Mouse (Mus musculus): ENCODE results near the gene Sf3b6. TPM values are rescaled to one million over a fixed set of nuclear protein-coding genes. Genes with fewer than 3 reads are reported as not detected.
A peak's percentile ranks its signal among the peaks of the same experiment; 100 is the strongest.

The Sf3b6 gene
- total RNA-seq, 2 experiments from 2014 or later = 85.5 to 104 TPM

DNA sequence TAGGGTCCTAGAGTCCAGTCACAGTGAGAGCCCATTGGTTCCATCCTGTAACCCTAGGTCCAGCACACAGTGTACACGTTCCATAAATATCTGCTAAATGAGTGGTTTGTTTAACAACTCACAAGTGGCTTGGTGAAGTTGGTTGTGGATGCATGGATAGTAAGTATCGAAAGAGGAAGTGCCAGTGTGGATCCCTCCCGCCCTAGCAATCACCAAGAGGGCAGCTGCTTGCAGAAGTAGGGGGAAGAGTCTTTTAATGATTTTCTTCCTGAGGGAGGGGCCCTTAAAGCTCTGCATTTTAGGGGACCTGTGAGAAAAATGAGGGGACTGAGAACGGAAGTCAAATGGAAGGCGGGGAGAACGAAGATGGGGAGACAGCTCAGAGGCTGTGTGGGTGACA is 22.7 kb downstream of the Sf3b6 start:
- DNase-seq (ENCODE audit: low spot score in 2 of 2) = no peak

DNA sequence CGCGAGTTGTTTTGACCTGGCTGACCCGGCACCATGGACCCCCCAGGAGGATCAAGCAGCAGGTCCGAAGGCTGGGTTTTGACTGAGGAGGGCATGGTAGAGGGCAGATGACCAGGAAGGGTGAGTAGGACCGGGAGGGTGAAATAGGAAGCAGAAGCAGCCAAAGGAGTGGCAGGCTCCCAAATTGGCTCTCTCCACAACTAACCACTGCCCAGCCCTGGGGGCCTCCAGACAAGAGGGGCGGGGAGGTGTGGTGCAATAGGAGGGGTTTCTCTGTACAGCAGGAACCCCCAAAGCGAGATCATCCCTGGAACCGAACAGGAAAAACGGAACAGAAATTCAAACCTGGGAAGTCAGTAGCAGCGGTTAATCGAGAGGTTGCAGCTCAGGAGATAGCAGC is 23.4 kb downstream of the Sf3b6 start:
- peak in 1 of 2 experiments; percentile 39 for DNase-seq (ENCODE audit: low spot score in 2 of 2)

DNA sequence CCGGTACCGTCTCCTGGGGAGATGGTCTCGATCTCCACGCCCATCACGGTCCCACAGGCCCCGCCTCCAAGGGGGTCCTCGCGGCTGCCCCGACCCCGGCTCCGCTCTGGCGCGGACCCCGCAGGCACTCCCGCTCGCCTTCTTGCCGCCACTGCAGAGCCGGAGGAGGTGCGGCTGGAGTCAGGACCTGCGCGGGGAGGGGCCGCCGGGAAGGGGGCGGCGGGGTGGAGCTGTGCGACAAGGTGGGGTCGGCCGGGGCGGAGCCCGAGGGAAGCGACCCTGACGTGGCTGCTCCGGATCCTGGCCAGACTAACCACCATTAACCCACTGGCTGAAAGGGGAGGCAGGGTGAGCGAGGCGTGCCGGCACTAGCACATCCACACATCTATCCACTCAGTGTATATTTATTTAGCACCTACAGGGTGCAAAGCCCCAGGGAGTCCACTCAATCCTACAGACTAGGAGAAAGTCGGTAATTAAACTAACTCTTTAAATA is 24.1 kb downstream of the Sf3b6 start, which contains the start of gene Fkbp1b:
Gene Fkbp1b (minus strand): TSS at position 200 of the 496 bp plus-strand sequence.
- peak; percentile 49 to 67 for DNase-seq (ENCODE audit: low spot score in 2 of 2)

DNA sequence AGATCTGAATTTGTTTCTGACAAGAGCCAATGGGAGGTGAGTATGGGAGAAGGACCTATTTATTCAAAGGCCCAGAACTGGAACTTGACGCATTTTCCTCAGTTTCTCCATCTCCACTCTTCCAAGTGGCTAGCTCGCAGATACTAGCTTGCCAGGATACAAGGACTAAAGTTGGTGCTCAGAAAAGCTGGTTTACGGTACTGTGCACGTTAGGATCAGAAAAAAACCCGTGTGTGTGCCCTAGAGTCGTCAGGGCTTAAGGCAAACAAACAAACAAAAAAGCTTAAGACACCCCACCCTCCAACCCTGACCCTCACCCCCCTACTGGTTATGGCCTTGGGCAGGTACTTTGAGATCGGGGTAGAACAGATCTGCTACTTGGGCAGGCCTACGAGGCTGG is 25.1 kb downstream of the Sf3b6 start:
- DNase-seq (ENCODE audit: low spot score in 2 of 2) = no peak

DNA sequence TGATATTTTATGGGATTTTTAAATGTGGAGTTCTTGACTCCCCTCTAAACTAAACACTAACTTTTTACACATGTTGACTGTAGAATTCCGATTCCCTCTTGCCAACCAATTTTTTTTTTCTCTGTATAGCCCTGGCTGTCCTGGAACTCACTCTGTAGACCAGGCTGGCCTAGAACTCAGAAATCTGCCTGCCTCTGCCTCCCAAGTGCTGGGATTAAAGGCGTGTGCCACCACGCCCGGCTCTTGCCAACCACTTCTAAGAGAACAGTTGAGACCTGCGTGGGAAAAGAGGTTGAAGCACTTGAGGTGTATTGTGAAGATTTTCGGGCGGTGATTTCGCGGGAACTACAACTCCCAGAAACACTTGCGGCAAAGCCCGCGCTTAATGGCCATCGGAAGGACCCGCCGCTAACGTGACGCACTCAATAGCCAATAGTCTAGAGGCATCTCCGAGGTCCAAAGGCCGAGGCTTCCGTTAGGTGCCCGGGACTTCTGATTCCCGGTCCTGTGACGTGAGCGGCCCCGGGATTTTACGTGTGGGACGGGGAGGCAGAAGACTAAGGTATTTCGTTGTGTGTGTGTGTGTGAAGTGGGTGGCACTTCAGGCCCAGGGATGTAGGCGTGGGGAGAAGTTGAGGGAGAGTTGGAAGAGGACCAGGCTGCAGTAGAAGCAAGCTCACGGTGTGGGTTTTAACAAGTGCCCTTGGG is 25.7 kb downstream of the Sf3b6 start, which contains the start of gene Wdcp:
Gene Wdcp (plus strand): TSS at position 414 of the 708 bp plus-strand sequence.
- peak; percentile 81 to 87 for DNase-seq (ENCODE audit: low spot score in 2 of 2)

DNA sequence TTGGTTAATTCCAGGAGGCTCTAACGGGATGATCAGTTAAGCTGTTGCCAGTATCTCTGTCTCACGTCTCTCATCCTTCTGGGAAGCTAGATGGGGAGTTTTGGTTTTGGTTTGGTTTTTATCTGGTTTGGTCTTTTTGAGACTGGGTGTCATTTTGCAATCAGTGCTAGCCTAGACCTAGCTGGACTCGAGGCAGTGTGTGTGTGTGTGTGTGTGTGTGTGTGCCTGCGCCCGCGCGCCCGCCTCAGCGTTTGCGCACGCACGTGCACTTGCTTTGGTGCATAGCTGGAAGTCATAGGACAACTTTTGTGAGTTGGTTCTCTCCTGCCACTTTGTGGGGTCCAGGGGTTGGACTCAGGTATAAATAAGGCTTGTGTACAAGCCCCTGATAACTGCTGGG is 26.4 kb downstream of the Sf3b6 start:
- DNase-seq (ENCODE audit: low spot score in 2 of 2) = peak; percentile 20 to 36

DNA sequence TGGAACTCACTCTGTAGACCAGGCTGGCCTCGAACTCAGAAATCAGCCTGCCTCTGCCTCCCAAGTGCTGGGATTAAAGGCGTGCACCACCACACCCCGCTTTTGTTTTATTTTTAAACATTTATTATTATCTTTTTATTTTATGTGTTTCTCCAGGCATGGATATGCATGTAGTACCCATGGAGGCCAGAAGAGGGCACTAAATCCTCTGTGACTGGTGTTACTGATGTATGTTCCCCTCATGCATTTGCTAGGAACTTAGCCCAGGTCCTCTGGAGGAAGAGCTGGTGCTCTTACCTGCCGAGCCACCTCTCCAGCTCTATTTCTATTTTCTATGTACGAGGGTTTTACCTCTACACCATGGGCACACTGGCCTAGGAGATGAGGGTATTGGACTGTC is 38.8 kb downstream of the Sf3b6 start:
- no peak for DNase-seq (ENCODE audit: low spot score in 2 of 2)

DNA sequence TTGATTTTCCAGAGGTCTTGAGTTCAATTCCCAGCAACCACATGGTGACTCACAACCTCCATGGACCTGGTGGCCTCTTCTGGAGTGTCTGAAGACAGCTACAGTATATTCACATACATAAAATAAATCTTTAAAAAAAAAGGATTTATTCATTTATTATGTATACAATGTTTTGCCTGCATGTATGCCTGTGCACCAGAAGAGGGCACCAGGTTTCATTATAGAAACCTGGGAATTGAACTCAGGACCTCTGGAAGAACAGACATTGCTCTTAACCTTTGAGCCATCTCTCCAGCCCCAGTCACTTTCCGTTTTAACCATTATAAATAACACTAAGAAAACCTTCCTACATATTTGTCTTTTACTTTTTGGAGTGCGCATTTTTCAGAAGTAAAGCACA is 39.5 kb downstream of the Sf3b6 start:
- DNase-seq (ENCODE audit: low spot score in 2 of 2) = no peak

DNA sequence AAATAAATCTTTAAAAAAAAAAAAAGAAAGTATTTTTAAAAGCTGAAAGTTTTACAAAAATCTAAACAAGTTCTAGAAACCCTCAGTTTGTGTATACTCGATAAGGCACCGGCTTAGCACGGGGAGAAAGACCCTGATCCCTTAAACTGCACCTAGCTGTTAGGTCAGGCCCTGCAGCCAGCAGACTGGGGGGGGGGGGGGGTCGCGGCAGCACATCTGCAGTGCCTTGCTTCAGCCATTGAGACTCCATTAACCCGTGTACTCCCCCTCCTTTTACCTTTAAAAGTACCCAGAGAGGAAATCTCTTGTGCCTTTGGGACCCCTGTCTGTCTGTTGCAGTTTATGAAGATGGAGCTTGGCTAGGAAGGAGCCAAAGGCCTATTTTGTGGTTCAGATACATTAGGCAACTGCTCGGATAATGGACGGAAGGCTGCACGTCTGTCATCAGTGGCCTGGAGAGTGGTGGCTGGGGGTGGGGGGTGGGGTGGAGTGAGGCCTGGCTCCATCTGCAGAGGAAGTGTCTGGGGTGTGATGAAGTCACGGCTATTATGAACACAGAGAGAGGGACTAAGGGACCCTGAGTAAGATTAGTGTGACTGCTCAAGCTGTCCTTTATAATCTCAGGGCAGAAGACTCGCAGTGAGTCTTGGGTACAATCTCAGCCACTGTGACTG is 42.0 kb downstream of the Sf3b6 start:
- DNase-seq (ENCODE audit: low spot score in 2 of 2) = no peak

DNA sequence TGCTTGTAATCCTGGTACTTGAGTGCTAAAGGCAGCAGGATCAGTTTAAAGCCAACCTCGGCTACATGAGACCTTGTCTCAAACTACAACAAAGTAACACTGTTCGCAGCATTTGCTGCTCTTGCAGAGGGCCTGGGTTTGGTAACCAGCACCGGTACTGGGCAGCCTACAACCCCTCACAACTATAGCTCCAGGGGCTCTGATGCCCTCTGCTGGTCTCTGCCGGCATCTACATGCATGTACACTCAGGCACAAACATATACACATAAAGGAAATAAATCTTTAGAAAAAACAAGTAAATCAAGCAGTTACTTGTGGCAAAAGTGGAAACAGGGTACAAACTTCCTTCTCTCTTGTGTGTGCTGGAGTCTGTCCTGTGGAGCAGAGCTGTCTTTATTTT is 45.3 kb downstream of the Sf3b6 start:
- DNase-seq (ENCODE audit: low spot score in 2 of 2) = no peak

DNA sequence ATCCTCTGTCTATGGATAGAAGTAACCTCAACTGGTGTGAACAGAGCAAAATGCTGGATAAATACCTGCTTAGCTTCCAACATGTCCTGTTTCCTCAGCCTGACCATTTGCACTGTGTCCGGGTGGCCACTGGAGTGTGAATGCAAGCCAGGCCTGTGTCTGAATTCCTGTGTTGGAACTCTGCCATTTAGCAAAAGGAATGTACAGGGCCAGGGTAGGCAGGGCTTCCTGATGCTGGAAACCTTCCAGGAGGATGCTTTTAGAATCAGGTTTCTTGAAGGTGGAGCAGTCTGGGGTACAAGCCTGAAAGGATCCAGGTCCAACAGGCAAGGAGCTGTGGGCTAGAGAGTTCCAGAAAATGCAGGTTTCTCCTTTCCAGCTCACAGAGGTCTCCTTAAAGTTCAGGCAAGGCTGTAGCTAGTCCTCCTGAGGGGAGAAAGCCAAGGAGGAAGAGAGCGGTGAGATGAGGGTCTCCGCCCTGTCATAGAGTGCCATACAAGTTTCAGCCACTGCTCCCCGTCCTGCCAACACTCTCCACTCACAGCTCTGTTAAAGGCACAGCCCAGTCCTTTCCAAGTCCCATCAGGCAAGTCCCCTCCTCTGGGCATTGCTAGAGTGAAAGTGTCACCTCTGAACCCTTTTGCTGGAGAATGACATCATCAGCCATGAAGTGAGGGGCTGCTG is 46.5 kb downstream of the Sf3b6 start:
- no peak for DNase-seq (ENCODE audit: low spot score in 2 of 2)

DNA sequence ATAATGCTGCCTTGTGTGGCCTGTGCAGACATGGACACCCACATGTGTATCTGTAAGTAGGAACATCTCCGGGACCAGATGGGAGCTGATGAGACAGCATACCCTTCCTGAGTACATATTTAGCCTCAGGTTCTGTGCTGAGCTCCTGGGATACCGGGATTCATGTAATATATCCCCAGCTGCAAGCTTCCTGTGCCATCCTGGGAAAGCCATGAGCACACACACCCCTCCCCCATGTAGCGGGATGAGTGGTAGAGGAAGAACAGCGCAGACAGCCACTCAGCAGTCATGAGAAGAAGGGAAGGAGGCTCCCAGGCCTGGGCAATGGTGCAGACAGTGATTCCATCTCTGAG is 47.0 kb downstream of the Sf3b6 start:
- no peak for DNase-seq (ENCODE audit: low spot score in 2 of 2)

DNA sequence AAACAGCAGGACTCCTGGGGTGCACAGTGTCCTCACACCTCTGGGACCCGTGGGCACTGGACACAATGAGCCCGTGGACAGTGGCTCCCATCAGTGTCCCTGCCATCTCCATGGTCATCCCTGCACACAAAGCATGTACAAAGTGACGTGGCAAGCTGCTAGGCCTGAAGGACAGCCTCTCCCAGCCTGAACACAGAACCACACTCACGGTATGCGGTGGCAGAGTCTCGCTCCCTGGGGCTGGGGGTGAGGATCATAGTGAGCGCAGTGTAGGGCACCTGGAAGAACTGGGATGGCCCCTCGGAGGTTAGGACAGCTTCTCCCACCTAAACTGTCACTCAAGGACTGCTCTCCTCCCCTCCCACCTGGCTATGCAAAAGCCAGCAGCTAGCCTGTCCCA is 51.6 kb downstream of the Sf3b6 start:
- no peak for DNase-seq (ENCODE audit: low spot score in 2 of 2)

DNA sequence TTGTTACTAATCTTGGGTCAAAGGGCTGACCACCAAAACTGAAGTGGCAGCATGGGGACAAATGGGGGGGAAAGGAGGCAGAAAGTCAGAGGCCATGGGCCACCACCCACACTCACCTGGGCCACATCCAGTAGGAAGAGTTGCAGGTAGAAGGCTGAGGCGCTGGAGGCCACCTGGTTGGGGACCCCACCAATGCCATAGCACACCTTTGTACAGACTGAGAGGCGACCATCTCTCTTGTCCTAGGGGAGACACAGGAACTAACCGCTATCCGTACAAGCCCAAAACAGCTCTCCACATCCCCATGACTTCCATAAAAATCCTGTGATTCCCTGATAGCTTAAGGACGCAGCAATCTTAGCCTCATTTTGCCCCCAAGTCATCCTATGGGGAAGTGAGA is 53.9 kb downstream of the Sf3b6 start:
- no peak for DNase-seq (ENCODE audit: low spot score in 2 of 2)

DNA sequence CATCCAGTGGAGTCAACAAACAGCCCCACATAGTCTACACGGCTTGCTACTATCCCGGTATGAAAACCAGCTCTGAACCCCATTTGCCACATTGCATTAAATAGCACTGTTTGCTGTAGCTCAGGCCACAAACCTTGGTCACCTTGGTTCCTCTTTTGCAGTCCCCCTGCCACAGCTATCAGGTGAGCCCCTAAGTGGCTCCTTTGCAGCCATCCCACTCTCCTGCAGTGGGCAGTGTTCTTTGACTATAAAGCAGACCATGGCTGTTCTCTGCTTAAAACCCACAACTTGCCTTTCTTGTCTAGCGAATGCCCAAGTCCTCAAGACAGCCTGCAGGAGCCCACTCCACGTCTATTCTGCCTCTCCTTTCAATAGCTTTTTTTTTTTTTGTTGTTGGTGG is 54.9 kb downstream of the Sf3b6 start:
- no peak for DNase-seq (ENCODE audit: low spot score in 2 of 2)

DNA sequence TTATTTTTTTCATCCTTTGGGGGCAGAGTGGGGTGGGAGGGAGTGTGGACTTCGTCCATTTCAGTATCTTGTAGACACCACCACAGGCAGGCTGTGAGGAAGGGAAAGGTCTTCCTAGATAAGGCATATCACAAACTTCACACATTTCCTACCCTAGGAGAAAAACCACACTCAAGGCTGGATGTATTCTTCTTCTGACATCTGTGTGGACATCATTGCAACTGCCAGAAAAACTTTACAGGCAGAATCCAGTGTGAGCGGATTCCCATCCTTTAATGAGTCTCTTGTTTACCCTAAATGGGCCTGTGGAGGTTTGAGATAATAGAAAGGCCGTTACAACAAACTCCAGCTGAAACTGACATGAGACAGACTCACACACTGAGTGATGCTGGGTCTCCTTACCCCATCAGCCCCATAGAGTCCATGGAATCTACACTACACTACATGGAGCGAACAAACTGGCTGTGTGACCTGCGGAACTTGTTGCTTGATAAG is 55.7 kb downstream of the Sf3b6 start:
- DNase-seq (ENCODE audit: low spot score in 2 of 2) = no peak

DNA sequence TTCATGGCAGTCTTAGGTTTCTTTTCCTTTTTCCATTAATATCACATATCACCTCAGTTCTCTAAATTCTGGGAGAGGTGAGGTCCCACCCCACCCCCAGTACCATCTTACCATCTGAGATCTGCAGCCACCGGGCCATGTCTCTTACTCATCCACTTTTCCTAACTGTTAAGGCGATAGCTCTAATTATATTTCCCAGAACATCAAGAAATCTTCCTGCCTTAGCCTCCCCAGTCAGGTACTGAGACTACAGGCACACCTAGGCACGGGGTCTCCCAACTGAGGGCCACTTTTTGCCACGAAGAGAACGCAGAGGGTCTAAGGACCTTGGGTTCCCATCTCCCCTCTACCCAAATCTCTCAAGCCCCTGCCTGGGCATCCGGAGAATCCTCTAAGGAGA is 56.2 kb downstream of the Sf3b6 start:
- no peak for DNase-seq (ENCODE audit: low spot score in 2 of 2)

DNA sequence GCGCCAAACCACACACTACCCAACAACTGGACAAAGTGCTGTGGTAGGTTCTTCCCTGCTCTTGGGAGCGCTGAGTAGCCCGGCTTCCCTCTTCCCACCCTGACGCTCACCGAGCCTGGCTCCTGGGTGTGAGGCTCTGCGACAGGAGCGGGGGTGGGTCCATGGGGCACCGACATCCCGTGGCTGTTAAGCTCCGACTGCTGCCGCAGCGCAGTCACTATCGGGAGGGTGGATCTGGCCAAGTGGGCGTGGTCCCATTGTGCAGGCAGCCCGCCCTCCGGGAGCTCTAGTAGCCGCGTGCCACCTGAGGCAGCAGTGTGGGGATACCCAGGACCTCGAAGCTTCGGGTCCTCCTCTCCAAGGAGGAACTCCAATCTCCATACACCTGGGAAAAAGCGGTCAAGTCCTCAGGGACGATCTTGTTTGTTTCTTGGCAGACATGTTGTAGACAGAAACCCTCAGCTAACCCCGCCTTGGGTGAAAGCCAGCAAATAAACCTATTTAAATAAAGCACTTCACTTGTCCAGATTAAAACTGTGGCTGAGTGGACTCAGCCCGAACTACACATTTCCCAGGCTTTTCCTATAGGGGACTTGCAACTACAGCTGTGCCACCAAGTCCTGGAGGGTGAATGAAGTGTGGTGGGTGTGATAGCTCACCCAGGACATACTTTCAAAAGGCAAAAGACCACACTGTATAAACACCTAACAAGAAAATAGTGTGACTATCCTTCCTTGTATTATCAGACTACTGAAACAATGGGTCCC is 57.0 kb downstream of the Sf3b6 start, which contains the start of gene Mfsd2b:
Gene Mfsd2b (minus strand): TSS at position 199 of the 767 bp plus-strand sequence.
- peak; percentile 44 to 65 for DNase-seq (ENCODE audit: low spot score in 2 of 2)

DNA sequence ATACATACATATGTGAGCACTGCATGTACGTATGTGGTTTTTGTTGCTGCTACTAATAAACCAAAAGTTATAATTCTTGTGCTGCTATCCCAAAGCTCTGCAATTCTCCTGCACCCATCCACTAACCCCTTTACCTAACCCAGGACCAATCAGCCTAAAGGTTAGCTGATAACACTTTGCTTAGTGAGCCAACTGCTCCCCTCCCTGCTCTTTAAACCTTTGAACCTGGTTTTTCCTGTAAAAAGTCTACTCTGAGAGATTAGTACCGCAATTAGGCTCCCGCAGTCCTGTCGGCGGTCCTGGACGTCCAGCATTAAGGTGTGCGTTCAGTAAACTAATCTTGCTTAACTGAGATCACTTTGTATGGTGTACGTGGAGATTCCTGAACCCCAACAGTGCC is 58.3 kb downstream of the Sf3b6 start:
- no peak for DNase-seq (ENCODE audit: low spot score in 2 of 2)
